Mouse (Mus musculus) thymus, adult 18-20 months (tissue): Measurements from ENCODE around the gene Wdr4.
"Not testable (repeated sequence)": the region's sequence is repeated elsewhere in the genome, so short reads cannot be mapped to it uniquely, and the experiment has no call there.

Experiments used
- DNase-seq, 2 experiments: peaks; one replicate each; pipeline ENCODE4 v3.0.0; 2022; ENCODE audit warnings: mixed read lengths in 2 of 2

Wdr4 gene

DNA sequence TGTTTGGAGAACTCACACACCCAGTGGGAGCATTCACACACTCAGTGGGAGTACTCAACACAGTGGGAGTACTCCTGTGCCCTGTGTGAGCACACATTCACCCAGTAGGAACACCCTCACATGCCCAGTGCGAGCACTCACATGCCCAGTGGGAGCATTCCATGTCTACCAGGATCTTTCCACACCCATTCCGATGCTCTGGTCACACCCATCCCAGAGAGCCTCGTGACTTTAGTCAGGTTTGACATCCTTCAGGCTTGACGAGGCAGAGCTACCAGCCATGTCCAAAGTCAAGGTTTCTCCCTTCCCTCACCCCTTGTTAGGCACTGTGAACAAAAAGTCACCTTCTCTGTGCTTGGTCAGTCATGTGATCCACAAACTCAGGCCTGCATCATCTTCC lies 15.6 kb upstream of the Wdr4 start:
- no peak for DNase-seq

DNA sequence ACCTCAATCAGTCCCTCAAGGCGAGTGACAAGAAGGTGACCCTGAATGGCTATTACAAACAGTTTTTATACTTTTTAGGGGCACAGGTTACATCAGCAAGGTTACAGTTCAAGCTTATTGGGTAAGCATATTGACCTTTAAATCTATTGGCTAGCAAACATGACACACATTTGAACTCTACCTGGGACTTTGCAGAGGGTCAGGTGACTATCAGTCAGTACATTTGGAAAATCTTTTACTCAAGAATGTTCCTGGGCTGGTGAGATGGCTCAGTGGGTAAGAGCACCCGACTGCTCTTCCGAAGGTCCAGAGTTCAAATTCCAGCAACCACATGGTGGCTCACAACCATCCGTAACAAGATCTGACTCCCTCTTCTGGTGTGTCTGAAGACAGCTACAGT lies 12.6 kb upstream of the Wdr4 start:
- not testable (repeated sequence) for DNase-seq

DNA sequence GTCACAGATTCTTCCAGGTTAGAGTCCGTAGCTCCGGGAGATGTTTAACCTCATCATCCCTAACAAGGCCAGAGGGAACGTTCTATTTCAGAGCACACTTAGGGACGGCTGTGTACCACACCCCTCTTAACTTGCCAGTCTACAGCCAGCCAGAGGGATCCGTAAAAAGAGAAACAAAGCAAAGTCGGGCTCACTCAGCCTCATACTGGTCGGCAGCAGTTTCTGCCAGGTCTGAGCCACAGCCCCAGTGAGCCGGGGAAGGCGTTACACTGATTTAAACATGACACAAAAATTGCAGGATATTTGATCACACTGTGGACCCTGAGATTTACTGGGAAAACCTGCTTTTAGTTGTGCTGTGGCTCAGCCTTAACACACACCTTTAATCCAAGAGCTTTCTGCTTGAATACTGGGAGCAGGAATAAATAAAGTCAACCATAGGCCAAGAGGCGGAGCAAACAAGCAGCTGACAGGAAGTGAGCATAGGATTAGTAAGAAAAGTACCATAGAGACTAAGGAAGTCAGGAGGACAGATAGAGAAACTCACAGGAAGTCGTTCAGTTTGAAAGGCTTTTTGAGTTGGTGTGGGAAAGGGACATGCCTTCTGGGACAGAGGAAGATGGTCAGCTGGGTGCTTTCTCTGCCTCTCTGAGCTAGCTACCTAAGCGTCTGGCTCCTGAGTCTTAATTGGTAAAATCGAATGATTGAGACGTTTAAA lies 11.8 kb upstream of the Wdr4 start:
- DNase-seq: no peak

DNA sequence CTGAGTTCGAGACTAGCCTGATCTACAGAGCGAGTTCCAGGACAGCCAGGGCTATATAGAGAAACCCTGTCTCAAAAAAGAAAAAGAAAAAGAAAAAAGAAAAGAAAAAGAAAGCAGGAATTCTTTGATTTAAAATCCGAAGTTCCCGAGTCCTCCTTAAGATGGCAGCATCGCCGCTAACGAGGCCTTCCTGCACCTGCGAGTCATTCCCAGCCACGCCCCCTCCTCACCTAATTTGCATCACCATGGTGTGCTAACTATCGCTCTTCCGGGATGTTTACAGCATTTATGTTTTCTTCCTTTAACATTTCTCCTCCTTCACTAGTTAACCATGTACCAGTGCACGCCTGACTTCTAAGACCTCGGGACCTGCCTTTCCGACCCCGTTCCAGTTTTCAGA lies 9.5 kb upstream of the Wdr4 start:
- DNase-seq: no peak

DNA sequence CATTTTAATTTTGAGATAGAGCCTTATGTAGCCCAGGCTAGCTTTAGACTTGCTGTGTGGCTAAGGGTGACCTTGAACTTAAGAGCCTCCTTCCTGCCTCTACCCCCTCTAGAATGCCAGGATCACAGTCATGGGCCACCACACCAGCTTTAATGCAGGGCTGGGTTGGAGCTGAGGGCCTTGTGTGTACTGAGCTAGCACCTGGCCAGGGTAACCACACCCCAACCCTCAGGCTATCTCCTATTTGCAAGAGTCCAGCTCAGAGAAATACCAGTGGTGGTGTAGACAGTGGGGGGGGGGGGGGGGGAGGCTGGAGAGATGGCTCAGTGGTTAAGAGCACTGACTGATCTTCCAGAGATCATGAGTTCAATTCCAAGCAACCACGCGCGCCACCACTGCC lies 6.0 kb upstream of the Wdr4 start:
- no peak for DNase-seq

DNA sequence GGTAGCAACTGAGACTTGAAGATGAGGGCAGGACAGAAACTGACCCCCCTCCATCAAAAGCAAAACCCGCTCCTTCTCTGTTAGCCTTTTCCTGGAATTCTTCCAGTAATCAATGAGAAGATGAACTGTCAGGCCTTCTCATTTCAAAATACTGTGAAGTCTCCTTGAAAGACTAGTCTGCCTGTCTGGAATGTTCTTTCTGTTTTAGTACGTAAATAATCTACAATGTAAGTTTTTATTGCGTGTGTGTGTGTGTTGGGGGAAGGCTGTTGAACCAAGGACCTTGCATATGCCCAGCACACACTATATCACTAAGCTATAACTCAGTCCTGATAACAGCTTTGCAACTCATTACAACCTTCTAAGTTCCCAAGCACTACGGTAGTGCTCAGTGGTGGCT lies 5.3 kb upstream of the Wdr4 start:
- no peak for DNase-seq

DNA sequence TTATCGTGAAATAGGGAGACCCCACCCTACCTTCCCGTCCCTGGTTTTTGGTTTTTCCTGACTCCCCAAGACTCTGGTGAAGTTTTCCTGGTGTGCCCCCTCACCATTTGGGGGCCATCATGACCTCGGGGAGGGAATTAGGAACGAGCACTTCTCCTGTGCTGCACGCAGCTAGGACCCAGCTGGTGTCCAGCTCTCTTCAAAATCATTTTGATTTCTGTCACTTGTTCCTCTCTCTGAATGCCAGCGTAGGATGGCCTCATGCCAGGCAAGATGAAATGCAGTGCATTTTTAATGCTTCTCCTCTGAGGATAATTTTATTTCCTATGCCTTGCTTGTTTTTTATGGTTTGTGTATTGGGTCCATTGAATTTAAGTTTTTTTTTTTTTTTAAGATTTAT lies 2.2 kb upstream of the Wdr4 start:
- no peak for DNase-seq

DNA sequence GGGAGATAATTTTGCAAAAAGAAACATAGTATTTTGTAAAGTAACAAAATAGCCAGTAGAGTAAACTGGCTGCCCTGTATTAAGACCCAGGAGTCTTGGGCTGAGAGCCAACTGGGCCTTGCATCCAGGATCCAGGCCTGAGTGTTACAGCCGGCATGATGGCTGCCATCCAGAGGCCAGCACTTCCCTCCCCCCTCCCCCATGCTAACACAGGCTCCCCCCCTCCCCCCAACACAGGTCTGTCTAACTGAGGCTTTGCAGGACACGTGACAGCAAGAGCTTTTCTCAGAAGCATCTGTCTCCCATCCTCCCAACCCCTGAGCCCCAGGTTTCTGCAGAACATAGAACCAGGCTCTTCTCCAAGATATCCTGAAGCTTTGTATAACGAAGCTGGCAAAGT lies 1.1 kb upstream of the Wdr4 start:
- DNase-seq: no peak

DNA sequence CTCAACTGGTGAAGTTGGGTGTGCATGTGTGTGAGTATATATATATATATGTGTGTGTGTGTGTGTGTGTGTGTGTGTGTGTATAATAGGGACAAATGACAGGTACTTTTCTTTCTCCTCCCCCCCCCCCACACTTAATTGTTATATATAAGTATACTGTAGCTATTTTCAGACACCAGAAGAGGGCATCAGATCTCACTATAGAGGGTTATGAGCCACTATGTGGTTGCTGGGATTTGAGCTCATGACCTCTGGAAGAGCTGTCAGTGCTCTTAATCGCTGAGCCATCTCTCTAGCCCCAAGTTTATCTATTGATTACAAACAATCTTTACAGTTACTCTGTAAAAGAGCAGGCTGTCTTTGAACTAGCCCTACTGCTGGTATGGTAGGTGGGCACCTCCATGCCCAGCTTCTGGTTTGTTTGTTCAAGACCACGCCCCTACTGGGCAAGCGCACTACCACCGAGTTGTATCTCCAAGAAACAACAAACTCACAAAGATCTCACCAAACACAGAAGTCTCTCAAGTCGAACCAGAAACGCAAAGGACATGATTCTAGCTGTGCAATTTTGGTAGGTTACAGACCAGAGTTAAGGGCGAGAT lies 335 bp downstream of the Wdr4 start:
- no peak for DNase-seq

DNA sequence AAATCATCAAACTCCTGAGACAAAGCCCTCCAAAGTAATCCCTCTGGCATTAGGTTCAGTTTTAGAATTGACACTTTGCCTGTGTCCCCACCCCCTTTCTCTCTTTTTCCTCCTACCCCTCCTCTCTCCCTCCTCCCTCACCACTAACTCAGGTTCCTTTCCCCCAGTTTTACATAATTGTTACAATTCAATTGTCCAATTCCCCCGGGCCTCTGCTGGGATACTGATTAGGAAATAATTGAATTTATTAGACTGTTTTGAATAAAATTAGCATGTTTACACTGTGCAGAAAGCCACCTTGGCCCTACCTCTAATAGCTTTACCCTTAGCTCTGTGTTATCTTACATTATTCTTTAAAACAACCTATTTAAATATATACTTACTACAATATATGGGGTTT lies 5.1 kb downstream of the Wdr4 start:
- no peak for DNase-seq

DNA sequence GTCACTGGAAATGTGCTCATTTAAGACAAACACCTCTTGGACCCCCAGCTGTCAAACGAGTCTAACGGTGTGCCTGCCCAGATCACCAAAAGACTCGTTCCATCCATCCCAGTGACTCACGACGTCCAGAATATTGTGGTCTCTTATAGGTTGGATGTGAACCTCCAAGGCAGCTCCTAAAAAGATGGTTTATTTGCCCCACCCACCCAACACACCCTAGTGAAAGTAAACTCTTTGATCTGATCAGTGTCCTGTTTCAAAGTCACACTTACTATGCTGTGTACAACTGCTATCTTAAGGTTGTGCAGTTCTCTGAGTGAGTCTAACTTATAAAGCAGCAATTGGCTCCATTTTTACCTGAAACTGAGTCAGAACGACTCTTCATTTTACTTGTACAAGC lies 7.2 kb downstream of the Wdr4 start:
- DNase-seq: no peak

DNA sequence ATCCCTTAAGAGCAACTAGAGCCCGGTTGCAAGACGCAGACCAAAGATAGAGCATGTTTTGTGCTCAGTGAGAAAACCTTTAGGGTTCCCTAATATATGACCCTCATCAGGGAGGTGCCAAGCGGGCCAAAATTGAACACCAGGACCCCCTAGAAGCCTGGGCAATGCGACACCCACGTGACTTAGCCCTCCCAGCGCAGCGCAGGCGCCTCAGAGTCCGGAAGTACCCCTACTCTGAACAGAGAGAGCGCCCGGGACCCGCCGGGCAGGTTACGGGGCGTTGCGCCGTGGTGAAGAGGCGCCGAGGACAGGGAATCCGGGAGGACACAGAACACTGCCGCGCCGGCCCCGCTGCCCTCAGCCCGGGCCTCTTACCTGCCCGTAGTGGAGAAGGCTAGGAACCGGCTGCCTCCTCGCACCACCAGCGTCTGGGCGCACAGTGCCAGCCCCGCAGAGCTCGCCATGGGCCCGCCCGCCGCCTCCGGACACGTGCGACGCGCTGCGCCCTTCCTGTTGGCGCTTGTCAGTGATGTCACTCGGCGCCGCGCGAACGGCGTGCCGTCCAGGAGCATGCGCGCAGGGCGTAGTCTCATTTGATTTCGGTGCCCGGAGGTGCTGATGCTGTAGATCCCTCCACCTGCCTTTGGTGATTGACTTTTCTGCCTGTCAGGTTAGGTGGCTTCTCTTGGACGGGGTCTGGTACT lies 7.8 kb downstream of the Wdr4 start:
- DNase-seq: peak; percentile 76 to 78

DNA sequence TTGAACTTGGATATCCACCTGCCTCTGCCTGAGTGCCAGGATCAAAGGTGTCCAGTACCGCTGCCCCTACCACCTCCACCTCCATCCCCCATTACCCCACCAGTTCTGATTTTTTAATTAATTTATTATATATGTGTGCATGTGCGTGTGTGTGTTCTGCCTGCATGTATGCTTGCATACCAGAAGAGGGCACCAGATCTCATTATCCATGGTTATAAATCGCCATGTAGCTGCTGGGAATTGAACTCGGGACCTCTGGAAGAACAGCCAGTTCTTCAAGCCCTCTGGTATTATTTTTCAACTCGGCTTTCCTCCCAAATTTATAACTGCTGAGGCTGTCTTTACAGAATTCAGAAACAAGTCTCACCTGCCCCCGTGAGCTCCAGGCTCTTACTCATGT lies 8.8 kb downstream of the Wdr4 start:
- DNase-seq: no peak

DNA sequence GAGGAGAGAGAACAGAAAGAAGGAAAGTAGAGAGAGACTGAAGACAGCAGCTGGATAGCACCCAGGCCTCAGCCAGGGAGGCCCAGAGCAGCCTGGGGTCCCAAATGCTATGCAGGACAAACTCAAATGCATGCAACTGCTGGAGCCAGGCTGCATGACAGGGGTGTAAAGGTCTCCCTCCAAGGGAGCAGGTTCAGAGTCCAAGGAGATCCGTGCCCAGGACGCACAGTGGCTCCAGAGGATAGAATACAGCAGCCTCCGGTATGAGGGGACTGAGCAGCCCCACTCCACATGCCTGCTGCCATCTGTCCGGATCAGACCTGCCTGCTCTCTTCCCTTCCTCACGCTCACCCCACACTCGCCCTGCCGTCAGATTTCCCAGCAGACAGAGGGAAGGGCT lies 13.5 kb downstream of the Wdr4 start:
- DNase-seq: no peak

DNA sequence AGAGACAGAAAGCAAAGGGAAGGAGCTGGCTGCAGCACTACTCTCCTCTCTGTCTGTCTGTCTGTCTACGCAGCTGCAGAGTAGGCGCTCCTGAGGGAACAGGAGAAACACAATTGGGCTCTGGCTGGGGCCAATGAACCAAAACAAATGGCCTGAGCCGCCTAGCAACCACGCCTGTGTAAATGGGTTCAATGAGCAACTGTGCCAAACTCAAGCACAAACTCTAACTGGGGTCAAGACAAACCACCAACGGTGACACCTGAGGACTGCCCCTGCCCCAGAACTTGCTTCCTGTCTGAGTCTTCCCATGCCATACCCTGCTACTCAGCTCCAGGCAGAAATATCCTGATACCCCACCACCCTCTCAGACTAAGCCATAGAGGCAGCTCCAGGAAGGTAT lies 14.8 kb downstream of the Wdr4 start:
- no peak for DNase-seq

DNA sequence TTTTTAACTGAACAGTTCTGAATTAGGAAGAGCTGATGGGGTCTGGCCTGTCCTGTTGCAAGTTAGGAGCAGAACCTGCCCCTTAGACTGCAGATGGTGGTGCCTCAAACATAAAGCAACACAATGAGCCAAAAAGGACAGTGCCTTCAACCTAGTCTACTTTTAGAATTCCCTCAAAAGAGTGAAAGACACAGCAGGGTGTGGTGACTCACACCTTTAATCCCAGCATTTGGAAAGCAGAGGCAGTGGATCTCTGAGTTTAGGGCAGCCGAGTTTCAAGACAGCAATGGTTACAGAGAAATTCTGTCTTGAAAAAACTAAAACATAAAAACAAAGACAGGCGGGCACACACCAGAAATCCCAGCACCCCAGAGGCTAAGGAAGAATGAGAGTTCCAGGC lies 15.8 kb downstream of the Wdr4 start:
- no peak for DNase-seq

DNA sequence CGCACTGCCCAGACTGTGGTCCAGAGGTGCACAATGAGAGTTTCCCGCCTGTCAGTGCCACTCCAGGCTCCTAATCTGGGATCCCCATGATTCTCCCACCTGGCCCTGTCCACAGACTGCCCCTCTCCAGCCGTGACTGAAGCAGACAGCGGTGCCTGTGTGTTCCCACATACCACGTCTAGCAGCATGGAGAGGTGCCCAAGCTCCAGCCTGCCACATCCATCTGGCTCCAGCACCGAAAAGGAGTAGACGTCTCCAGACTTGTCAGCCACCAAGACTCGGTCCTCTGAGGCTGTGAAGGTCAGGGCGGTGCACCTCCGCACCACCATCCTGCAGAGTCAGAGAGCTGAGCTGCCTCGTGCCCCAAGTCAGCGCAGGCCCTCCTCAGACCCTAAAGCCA lies 16.4 kb downstream of the Wdr4 start:
- no peak for DNase-seq

DNA sequence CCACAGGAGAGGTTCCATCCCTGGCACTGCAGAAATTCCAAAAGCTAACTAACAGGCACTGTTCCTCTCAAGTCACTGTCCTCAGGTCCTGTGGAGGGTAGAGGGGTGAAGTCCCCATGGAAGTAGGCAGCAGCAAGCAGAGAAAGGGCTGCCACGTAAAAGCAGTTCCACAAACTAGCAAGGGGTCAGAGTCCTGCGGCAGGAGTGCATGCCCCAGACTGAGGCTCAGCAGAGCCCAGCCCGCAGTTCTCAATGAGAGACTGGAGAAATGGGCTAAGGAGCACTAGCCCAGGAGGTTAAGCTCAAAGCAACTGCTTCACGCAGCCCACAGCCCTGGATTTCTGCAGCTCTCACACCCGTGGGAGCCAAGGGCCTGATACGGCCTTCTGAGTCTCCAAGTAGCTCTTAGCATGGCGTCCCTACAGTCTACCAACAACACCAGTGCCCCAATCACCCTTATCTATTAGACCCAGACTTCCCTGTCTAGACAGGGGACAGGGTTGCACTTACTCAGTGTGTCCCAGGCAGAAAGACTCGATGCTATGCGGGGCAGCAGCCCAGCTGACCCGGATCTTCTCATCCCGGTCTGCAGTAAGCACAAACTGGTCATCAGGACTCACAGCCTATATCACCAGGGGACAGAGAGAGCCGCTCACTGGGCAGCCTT lies 17.4 kb downstream of the Wdr4 start:
- no peak for DNase-seq

DNA sequence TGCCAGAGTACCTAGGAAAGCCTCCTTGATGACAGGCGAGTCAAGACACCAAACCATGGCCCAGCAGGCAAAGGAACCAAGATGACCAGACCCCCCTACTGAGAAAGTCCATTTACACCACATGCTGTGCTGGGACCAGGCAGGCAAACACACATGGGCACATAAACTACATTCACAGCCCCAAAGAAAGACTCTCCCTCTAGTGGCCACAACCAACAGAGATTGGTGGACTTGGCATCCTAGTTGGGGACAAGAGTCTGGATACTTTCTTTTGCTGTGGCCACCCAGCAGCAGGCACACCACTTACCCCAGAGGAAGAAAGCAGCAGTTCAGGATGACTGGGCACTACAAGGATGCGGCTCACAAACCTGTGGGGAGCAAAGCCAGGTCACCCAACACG lies 18.9 kb downstream of the Wdr4 start:
- no peak for DNase-seq

DNA sequence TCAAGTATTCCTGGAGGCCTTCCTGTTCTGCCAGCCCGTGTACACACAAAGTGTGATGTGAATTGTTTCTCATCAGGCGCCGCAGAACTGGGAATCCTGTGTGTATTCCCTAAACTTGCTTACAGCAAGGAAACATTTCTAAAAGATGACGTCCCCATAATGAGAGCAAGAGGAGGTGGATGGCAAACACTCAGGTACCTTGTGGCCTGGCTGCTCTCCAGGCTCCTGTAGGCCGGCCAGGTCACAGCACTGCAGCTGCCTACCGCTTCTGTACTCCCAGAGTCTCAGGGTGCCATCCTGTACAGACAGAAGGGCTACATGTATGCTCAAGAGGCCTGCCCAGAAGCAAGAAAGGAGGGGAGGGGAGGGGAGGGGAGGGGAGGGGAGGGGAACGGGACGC lies 19.4 kb downstream of the Wdr4 start:
- DNase-seq: no peak

DNA sequence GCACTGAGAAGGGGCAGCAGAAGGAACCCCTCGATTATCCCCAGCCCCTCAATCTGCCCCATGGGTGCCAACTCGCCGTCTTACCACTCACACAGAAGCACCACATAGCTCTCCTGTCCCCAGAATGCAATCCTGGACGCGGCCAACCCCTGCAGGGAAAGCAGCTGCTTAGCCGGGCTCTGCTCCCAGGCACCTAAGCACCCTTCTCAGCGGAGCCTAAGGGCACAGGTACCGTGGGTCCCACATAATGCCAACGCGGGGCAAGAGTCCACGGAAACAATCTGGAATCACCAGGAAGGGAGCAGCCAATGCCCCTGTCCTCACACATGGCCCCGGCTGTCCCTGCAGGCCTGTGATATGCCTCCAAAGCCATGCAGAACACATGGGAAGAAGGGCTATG lies 20.1 kb downstream of the Wdr4 start:
- DNase-seq: no peak

DNA sequence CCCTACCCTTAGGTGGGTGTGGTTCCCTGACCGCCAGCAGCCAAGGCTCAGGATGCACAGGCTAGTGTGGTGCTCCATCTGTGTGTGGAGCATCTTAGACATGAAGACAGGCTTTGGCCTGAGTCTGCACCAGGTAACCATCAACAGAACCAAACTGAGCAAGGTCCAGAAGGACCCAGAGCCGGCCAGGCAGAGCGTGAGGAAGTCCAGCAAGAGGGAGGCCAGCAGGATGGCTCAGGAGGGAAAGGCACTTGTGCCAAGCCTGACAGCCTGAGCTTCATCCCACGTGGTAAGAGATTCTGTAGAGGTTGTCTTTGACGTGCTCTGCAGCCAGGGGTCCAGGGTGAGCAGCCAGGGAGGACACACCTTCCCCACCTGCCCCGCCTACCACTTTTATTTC lies 22.1 kb downstream of the Wdr4 start:
- no peak for DNase-seq

DNA sequence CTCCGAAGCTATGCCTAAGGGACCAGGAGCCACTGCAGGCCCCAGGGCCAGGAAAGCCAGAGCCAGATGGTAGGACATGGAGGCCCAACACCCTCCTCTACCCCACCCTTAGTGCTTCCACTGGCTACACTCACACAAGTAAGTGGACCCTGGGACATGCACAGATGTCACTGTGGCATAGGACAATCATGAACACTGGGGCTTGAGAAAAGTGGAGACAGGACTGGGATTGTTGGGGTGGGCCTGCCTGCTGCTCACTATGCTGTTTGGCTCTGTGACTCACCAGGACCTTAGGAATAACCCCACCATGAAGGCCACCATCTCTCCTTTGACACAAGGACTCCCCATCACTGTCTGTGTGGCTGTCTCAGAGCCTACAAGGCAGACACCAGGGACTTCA lies 24.8 kb downstream of the Wdr4 start:
- DNase-seq: no peak

DNA sequence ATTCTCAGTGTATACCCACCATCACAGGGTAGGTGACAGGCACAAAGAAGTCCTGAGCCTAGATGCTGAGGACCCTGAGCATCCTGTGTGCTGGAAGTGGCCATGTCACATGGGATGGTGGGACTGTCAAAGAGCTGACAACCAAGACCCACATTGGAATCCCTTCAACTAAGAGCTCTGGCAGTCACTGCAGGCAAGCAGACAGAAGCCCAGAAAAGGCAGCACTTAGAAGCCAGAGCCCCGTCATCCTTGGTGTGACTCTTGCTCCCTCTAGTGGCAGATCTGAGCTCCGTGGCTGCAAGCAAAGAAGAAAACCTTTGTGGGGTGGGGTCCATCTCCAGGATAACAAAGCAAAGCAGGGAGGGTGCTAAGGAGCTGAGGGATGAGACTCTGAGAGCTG lies 27.4 kb downstream of the Wdr4 start:
- DNase-seq: peak; percentile 32 to 37
